Mouse (Mus musculus): ENCODE results near the gene Hist3h2ba.
"Not testable (repeated sequence)": the region's sequence is repeated elsewhere in the genome, so short reads cannot be mapped to it uniquely, and the experiment has no call there.

Gene Hist3h2ba

DNA sequence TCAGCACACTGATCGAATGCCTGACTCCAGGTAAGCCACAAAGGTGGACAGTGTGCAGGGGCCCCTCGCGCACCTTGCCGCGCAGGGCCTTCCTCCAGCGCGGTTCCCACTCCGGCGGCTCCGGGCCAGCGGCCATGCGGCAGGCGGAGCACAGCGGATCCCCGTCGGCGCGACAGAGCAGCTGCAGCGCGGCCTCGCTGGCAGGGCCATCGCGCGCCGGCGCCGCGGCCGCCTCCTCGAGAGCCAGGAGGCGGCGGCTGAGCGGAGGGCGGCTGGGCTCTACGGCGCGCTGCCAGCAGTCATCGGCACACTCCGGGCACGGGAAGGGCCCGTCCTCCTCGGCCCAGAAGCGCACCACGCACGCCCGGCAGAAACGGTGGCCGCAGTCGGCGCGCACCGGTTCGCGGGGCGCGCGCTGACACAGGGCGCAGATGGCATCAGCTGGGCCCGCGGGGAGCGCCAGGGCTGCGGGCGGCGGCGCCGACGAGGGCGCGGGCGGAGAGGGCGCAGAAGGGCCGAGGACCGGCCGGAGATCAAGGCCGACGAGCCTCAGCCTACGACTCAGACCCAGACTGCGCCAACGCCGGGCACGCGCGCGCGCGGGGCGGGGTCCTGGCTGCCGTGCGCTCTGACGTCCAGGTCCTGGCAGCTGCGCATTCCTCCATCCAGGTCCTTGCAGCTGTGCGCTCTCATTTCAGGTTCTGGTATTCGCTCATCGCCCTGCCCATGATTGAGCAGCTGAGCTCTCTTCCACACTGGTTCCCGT, 10.2 kb upstream of the Hist3h2ba start, which contains the start of gene Rnf187:
Rnf187 (minus strand) TSS at position 595 of the 766 bp plus-strand sequence.
- DNase-seq (ENCODE audit: low read depth, low spot score) = peak; percentile 88

DNA sequence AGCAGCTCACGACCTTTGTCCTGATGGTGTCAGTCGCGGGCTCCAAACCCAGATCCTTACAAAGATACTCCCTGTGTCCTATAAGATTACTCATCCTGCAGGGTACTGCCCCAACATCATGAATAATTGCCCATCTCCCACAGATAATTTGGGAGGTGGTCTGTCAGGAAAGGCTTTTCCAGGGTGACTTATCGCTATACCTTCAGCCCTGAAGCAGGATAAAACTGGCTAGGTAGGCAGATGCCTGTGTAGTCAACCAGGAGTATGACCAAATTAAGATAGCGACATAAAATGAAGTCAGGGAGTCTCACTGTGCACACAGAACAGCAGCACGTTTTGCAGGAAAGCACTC, 9.7 kb upstream of the Hist3h2ba start:
- no peak for DNase-seq (ENCODE audit: low read depth, low spot score)

DNA sequence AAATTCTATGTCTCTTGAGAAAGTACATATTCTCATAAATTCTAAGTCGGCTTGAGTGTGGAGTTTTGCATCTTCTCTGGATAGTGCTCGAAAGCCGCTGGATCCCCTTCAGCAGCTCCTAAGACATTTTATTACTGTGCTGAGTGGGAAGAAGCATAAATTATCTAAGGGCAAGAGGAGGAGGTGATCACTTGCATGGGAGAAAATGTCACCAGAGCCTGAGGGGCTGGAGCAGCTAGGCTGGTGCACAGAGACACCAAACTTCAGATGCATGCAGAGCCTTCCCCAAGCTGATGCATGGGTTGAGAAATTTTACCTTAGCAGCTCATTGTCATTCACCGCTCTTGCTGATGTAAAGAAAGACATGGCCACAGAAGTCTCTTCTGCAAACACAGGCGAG, 4.6 kb upstream of the Hist3h2ba start:
- DNase-seq (ENCODE audit: low read depth, low spot score) = no peak

DNA sequence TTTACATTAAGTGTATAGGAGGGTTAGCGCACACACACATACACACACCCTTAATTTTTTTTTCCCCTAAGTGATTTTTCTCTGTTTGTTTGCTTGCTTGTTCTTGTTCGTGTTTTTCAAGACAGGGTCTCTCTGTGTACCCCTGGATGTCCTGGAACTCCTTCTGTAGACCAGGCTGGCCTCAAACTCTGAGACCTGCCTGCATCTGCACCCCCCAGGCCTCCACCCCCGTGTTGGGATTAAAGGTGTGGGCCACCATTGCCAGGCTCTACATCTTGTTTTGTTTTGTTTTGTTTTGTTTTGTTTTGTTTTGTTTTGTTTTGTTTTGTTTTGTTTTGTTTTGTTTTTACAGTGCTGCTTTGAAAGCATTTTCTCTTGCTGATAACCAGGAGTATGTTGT, 1.4 kb upstream of the Hist3h2ba start:
- no peak for DNase-seq (ENCODE audit: low read depth, low spot score)

DNA sequence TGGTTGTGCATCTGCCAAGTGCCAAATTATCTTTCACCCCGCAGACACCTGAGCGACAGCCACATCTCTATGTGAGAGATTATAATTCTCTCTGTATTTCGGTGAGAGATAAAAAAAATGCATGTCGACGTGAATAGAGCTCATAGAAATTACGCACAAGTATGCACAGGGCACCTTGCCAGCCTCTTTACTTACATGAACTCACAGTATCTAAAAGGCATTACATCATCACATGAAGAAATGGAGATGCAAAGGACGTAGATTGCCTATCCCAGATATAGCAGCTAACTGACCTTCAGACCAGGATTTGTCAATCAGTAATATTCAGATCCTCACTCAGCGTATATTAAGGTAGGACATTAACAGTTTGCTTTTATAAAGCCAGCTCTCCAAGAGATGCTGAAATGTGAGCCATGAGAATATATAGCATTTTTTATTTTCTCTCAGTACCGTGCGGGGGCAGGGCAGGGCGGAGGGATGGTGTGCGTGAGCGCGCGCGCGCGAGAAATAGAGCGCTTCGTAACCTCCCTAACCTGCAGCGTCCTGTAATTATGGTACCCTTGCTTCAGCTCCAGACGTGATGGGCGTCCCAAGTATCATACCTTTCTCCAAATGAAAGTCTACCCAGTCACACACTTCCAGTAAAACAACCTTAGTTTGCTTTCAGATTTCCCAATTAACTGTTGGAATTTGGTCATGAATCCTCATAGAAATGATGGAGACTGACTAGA, 757 bp upstream of the Hist3h2ba start:
- DNase-seq (ENCODE audit: low read depth, low spot score) = no peak

DNA sequence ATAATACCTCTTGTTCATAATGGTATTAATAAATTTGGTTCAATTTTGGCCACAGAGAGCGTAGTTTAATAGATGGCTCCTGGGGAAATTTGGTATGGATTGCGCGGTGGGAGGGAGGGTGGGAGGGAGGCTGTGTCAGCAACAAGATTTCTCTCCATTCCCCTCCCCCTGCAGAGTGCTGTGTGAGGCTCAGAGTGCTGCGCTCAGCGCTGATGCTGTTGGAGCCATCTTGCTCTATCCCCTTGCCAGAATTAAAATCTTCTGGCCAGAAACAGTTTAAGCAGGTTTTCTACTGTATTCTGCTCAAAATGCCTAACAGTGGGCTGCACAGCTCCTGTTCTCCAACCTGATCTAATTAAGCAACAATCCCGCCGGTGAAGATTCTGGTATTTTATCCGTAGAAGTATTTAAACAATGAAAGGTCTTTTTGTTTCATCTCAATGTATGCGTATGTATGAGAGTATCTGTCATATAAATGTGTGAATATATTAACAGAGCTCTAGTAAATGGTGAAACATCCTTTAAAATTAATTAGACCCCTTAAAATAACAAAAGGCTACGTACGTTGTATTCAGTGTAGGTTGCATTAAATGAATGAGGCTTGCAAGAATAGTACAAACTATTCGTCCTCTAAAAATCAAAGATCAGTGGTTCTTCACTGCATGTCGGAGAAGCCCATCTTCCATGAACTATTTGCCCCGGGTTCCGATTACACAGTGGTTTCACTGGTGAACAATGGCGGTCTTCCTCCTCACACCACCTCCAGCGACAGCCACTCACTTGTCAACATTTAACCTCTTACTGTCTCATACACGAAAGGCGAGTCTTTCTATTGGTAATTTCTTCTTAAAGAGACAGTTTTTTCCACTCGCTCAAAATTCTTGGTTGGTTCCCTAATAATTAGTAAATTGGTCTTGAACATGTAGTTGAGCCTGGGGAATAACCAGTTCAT, 1.0 kb downstream of the Hist3h2ba start:
- DNase-seq (ENCODE audit: low read depth, low spot score) = no peak

DNA sequence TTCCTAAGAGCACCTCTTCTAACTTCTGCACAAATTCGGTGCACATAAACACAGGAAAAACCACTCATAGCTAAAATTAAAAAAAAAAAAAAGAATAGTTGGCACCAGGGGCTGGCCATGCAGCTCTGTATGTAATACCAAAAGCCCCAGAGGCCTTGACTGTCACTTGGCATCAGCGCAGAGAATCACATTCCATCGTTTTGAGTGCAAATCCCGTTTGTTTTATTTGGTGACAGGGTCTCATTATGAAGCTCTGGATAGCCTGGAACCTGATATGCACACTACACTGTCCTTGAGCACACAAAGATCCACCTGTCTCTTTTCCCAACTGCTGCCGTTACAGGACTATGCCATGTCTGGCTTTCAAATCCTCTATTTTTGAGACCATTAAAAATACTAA, 2.5 kb downstream of the Hist3h2ba start:
- no peak for DNase-seq (ENCODE audit: low read depth, low spot score)

DNA sequence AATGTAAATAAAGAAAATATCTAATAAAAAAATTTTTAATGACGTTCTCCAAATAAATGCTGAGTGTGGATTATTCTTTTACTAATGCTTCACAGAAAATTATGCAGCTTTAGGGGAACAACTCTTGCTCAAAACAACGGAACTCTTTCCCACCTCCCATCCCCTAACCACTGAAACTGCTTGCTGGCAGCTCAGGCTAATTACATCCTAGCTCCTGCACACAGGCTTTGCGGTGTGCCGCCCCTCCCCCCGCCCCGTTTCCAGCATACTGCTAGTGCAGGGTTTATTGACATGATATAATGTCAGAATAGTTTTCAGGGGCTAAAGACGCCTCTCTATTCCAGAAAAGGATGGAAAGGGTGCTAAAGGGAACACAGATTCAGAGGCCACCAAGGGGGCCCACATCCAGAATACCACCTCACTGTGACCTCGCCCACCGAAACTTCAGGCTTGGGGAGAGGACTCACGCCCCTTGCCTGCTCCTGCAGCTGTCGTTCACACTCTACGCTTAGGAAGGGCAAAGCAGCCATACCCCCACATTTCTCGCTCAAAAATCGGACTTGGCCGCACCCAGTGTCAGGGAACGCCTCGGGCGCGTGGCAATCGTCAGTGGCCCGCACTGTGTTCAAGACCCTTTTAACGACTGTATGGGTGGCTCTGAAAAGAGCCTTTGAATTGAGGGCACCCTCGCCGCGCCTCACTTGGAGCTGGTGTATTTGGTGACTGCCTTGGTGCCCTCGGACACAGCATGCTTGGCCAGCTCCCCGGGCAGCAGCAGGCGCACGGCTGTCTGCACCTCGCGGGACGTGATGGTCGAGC, 4.8 kb downstream of the Hist3h2ba start:
- DNase-seq (ENCODE audit: low read depth, low spot score) = no peak

DNA sequence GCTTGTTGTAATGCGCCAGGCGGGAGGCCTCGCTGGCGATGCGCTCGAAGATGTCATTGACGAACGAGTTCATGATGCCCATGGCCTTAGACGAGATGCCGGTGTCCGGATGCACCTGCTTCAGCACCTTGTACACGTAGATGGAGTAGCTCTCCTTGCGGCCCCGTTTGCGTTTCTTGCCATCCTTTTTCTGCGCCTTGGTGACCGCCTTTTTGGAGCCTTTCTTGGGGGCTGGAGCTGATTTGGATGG, 5.4 kb downstream of the Hist3h2ba start:
- DNase-seq (ENCODE audit: low read depth, low spot score) = not testable (repeated sequence)

DNA sequence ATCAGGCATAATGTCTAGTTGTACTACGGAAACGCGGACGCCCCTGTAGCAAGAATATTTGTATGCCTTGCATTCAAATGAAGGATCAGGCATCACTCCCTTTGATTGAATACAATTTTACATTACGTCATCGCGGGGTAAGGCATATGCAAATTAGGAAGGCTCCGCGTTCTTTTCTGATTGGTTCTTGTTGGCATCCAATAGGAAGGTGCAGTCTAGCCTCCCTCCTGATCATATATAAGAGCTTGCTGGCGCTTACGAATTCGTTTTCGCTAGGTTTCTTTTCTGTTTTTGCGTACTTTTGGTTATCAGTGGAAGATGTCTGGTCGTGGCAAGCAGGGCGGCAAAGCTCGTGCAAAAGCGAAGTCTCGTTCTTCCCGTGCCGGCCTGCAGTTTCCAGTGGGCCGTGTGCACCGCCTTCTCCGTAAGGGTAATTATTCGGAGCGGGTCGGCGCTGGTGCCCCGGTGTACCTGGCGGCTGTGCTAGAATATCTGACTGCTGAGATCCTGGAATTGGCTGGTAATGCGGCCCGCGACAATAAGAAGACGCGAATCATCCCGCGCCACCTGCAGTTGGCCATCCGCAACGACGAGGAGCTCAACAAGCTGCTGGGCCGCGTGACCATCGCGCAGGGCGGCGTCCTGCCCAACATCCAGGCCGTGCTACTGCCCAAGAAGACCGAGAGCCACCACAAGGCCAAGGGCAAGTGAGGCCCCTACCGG, 5.9 kb downstream of the Hist3h2ba start, which contains the start of the genes Hist3h2a and Trim17:
Hist3h2a (plus strand) TSS at position 266 of the 723 bp plus-strand sequence.
Trim17 (plus strand) TSS at position 266 of the 723 bp plus-strand sequence.
- peak; percentile 84 for DNase-seq (ENCODE audit: low read depth, low spot score)

DNA sequence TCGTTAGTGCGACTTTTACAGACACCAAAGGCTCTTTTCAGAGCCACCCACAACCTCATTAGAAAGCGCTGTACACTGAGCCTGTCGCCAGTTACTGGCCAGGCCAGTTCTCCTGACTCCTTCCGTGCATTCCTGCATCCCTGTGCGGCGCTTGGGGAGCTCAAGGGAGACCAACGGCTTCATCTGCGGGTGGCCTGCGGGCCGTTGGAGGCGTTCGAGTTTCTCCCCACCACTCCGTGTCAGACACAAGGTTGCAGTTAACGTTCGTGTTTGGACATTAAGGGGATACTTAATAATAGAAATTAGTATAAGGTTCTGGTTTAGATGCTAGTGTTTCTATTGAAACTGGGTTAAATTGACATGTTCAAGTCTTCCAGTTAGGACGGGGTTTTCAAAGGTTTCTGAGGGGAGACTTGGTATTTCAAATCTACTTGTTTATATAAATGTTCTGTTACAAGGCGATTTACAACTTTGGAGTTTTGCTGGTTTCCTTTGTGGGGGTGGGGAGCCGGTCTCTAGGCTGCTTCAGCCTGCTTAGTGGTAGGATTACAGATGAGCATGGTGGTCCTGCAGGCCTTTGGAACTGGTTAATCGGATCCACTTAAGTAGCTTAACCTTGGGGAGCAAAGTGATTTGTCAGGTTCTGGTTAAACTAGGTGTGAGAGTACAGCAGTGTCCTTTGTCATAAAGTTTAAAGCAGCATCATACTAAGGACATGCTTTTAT, 6.6 kb downstream of the Hist3h2ba start:
- no peak for DNase-seq (ENCODE audit: low read depth, low spot score)

DNA sequence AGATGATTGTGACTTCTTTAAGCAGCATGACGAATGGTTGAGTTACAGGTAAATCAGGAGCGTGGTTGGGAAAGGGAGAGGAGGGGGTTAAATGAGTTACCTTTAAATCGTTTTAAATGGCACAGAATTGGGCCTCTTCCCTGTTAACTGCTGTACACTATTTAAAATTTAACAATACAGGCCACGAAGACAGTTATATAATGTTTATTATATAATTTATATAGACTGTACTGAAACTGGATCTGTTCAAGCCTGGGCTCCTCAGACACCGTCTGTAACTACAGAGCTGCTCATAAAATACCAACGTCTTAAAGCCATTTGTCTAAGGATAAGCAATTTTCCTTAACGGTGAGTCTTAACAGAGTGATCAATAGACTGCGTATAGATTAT, 7.1 kb downstream of the Hist3h2ba start:
- no peak for DNase-seq (ENCODE audit: low read depth, low spot score)

DNA sequence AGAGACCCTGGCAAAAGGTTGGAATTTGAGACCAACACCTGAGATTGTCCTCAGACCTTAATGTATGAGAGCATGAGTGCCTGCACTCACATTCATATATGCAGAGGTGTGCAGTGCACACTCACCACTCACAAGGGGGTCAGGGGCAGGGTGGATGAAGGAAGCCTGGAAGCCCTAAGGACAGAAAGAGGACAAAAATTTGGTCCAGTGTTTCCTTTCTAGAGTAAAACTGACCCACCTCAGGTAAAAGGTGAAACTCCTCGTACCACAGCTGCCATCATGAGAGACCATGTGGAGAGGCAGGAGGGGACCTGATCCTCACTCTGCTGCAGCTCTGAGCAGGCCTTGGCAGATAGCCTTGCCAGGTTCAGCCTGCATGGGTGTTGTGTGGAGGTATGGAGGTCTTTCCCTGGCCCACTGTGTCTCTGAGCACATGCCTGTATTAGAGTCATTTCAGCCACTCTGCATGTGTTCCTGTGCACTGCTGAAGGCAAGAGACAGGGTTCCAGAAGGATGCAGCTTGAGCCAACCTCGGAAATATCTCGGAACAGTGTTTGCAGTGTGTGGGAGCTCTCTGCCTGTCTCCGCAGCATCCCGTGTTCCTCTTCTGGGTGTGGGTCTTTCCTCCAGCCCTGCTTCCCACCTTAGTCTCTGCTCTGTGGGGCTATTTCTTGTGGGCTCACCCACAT, 8.7 kb downstream of the Hist3h2ba start:
- no peak for DNase-seq (ENCODE audit: low read depth, low spot score)

DNA sequence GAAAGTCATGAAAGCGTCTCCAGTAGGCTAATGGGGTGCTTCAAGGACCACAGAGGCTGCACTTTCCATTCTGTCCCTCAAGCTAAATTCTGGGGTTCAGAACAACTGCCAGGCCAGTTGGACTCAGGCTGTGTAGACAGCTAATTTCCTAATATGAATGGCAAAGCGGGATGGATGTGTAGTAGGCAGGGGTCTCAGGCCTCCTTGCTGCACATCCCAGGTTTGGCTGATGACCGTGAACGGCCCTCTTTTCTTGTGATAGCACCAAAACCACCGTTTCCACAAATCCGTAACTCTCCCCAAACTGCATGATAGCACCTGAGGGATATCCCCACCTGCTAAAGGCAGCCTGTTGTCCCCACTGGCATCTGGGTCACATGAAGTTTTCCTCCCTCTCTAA, 9.8 kb downstream of the Hist3h2ba start:
- no peak for DNase-seq (ENCODE audit: low read depth, low spot score)

DNA sequence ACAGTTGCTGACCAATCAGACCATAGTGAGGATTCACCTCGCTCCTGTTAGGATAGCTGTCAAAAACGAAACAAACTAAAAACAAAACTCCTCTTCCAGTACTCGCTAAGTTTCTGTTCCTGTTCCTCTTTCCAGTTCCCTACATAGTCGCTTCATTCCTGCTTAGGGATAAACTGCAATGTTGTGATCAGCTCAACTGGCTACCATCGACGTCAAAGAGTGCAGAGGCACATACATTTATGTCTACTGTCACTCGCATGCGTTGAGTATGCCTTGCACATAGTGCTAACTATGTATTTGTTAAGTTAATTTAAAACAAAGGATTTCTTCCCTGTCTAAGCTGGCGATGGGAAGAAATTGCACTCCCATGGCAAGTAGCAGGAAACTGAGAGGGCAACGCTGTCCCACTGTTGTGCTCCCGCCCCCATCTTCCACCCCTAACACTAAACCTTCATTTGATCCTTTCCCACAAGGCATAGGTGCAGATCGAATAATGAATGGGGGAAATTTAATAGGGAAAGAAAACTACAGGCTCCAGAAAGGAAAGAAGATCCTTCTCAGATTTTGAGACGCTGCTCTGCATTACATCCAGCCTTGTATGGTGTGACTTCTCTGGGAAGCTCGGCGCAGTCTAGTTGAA, 10.6 kb downstream of the Hist3h2ba start:
- no peak for DNase-seq (ENCODE audit: low read depth, low spot score)

DNA sequence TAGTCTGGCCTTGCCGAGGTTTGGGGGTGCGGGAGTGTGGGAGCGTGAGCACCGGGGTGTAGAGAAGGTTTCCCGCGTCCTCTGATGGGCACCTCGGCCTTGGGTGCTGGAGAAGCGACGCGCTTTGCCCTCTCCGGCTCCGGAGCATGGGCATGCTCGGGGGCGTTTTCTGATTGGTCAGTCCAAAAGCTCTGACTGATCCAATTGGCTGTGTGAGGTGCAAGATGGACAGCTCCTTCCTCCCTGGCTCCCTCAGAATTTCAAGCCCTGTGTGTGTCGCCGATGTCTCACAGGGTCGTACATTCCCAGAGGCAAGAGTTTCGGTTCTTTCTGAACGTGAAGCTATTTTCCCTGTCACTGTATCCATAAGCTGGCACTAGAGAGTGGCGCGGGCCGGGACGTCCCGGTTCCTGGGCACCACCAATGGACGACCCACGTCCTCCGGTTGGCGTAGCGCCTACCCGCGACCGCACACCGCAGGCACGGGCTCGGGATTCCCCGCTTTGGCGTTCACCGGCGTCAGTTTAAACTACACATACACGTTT, 11.3 kb downstream of the Hist3h2ba start:
- no peak for DNase-seq (ENCODE audit: low read depth, low spot score)

DNA sequence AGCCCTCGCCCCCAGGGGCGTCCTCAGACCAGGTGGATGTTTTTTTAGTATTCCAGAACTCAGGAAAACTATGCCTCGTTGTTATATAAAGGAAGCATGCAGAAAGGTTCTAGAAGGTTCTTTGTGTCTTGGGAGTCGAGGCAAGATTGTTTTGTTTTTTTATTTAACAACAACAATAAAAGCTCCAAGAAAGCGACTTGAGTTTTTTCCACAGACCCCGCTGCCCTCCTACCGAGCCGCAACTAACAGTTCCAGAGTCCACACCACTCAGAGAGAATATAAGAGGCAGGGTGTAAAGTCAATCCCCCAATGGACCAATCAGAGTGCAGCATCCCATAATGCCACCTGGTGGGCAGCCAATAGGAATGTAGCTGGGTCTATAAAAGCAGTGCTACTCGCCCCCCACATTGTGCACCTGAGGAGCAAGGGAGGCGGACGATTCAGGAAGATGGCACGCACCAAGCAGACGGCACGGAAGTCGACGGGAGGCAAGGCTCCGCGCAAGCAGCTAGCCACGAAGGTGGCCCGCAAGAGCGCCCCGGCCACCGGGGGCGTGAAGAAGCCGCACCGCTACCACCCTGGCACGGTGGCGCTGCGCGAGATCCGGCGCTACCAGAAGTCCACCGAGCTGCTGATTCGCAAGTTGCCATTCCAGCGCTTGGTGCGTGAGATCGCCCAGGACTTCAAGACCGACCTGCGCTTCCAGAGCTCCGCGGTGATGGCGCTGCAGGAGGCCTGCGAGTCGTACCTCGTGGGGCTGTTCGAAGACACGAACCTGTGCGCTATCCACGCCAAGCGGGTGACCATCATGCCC, 12.9 kb downstream of the Hist3h2ba start:
- DNase-seq (ENCODE audit: low read depth, low spot score) = no peak

DNA sequence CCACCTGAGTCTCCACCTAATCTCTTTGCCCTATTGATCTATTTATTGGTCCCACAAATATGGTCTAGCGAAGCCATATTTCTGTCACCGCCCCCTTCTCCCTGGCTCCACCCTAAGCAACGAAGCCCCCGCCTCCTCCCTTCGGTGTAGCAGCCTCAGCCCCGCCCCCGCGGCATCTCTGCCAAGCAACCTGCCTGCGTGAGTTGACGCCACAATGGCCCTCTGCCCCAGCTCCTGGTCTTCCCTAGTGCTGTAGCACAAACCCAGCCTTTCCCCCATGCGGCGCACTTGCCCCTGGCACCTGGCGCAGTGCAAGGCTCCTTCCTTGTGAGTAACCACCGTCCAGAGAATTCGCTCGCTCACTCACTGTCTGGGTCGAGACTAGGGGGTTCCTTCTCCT, 14.8 kb downstream of the Hist3h2ba start:
- no peak for DNase-seq (ENCODE audit: low read depth, low spot score)

Measured in WW6 (cell line).